Mouse (Mus musculus) right cerebral cortex, postnatal 36 days (tissue): ENCODE measurements around the gene Vmn2r1.

ENCODE experiments used
- DNase-seq, 2 experiments: peaks; one replicate each; pipeline ENCODE4 v3.0.0; 2022; ENCODE audit warnings: low spot score in 2 of 2, mixed read lengths in 1 of 2

The Vmn2r1 gene

GRCm38 (mm10) chr3:64081247-64081646 lies at the start of gene Vmn2r1:
Gene Vmn2r1, plus strand, starts transcription at chr3:64081547.
- DNase-seq = no peak

GRCm38 (mm10) chr3:64038136-64038841 lies 43.1 kb upstream of the Vmn2r1 start:
- DNase-seq = no peak

GRCm38 (mm10) chr3:64039818-64040784 lies 41.2 kb upstream of the Vmn2r1 start:
- peak; percentile 76 to 77 for DNase-seq

GRCm38 (mm10) chr3:64112707-64113106 lies 31.4 kb downstream of the Vmn2r1 start:
- no peak for DNase-seq

GRCm38 (mm10) chr3:64113352-64114046 lies 32.2 kb downstream of the Vmn2r1 start:
- no peak for DNase-seq

GRCm38 (mm10) chr3:64141878-64142508 lies 60.6 kb downstream of the Vmn2r1 start, which contains the start of gene Vmn2r2:
Gene Vmn2r2, minus strand, starts transcription at chr3:64141928.
- no peak for DNase-seq
